Mouse (Mus musculus) liver, adult (tissue): Measurements from ENCODE around the gene 2610301B20Rik.

Experiments used
- GATA4 ChIP-seq: IDR thresholded peaks from 2 replicates; pipeline ENCODE4 v1.6.1; 2014; ENCODE audit warnings: mild to moderate bottlenecking, low read length; ENCODE audit not compliant: insufficient replicate concordance

The 2610301B20Rik gene

GRCm38 (mm10) chr4:10883740-10884408 is 9.6 kb downstream of the 2610301B20Rik start:
- no peak for TF ChIP-seq GATA4

DNA sequence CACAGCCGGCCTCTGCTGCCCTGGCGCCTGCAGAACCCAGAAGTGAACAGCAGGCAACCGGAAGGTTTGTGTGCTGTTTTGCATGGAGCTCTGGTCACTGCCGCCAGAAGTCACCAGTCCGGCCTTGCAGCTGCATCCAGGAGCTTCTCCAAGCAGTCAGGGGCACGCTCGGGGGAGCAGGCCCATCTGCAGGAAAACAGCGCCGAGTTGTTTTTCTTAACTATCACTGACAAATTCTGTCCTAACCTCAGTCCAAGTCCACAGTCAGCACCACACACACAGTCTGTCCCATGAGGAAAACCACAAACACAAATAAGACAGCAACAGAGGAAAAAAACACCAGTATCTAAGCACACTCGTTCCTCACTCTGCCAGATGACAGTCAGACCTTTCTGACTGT is 14.5 kb downstream of the 2610301B20Rik start:
- no peak for TF ChIP-seq GATA4

DNA sequence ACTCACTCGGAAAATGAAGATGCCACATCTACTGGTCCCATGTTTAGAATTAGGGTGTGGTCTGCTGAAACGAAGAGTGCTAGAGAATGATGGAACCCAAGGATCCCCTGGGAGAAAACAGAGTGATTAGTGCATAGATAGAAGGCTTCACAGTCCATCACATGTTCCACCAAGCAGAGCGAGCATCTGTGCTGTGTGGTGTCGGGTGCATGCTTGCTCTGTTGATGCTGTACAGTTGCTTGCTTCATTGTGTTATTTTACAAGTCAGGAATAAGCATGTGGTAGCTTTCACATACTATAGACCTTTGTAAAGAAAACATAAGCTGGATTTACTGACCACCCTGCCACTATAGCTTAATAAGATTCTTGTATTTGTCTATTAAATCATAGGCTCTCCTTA is 22.0 kb downstream of the 2610301B20Rik start:
- no peak for TF ChIP-seq GATA4

GRCm38 (mm10) chr4:10896859-10897258 is 22.6 kb downstream of the 2610301B20Rik start:
- no peak for TF ChIP-seq GATA4

- TF ChIP-seq GATA4 = no peak
Observed at GRCm38 (mm10) chr4:10905234-10905801, 31.0 kb downstream of the 2610301B20Rik start.

DNA sequence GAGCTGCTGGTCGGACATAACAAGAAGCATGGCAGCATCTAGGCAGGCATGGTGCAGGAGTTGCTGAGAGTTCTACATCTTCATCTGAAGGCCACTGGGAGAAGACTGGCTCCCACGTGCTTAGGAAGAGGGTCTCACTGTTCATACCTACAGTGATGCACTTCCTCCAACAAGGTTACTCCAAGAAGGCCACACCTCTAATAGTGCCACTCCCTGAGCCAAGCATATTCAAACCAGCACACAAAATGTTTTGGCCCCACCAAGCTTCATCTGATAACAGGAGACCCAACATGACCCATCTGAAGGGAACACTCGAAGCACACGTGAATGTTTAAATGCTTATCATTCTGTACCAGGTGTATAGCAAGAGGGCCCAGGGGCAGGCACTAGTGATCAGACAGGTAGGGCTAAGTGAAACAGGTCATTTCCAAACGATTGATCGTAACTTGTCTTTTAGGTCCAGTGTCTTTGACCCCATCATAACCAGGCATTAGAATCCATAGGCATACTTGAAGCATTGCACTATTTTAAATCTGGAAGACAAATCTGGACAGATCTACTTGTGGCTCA is 37.7 kb downstream of the 2610301B20Rik start:
- TF ChIP-seq GATA4 = no peak

DNA sequence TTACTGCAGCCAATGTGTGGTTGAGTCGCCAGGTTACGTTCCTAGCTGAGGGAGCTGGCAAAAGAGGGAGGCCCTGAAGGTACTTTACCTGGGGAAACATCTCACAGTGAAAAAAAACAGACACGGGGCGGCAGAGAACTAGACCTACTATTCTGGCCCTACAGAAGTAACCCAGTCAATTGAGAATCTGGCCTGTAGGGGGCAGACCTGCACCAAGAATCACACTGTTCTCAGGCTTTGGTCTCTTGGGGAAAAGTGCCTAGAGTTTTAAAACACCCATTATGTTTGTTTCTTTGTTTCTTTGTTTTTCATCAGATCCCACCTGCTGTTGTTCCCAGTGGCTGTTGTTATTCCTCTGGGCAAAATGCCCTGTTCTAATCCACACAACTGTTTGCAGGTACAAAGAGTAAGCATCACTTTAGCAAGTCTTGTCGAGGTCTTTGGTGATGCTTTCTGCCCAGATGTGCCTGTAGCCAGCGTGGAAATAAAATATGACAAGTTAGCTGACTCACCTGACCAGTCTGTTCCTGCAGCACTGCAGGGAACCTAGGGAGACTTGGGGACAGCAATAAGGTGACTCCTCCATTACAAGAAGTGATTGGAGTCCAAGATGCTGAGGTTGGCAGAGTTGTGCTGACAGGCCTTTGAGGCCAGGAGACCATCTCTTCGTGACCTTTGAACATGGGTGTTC is 38.5 kb downstream of the 2610301B20Rik start:
- no peak for TF ChIP-seq GATA4

DNA sequence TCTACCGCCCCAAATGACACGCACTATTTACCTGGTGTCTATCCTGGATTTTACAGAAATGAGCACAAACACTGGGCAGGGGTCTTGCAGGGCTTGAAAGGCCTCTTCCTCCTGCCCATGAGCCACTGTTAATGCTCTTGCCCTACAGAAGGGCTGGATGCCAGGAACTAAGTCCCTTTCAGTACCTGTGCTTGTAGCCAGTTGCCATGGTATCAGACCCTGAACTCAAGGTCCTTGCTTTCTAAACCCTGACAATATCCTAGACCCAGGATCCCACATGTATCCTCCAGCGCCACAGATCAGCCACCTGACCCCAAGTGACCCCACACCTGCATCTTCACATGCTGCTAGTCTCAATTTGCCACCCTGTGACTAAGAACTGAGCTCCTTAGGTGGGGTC is 39.1 kb downstream of the 2610301B20Rik start:
- TF ChIP-seq GATA4 = no peak

DNA sequence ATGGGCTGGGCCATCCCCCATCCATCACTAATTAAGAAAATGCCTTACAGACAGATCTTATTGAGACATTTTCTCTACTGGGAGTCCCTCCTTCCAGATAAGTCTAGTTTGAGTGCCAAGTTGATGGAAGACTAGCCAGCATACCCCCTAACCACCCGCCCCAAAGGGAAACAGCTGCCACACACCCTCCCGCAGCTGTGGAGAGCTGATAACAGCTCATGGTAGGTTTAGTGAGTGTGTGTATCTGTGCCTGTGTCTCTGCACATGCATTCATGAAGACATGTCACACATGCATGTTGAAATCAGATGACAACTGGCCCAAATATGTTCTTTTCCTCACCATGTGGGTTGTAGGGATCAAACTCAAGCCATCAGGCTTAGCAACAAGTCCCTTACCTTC is 40.5 kb downstream of the 2610301B20Rik start:
- TF ChIP-seq GATA4 = no peak

- no peak for TF ChIP-seq GATA4
Observed at GRCm38 (mm10) chr4:10915271-10915670, 41.0 kb downstream of the 2610301B20Rik start.

- no peak for TF ChIP-seq GATA4
Observed at GRCm38 (mm10) chr4:10918402-10918801, 44.1 kb downstream of the 2610301B20Rik start.

GRCm38 (mm10) chr4:10919097-10919496 is 44.8 kb downstream of the 2610301B20Rik start:
- peak; percentile 30; the same call in 1 of the 2 replicates for TF ChIP-seq GATA4

DNA sequence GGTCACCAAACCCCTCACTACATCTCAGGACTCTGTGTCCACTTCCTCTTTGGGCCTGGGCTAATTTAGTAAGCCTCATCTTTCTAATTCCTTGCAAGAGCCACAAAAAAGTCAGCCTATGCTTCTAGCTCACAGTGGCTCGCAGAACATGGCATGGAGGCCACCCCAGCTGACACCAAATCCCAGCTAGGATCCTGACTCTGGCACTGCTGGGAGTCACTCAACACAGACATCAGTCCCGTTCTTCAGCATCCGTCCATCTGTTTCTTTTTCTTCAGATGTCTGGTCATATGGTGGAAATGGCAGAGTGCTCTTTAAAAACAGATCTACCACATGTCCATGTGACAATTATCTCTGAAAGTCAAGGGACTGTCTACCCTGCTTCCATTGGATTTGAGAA is 45.2 kb downstream of the 2610301B20Rik start:
- no peak for TF ChIP-seq GATA4

- TF ChIP-seq GATA4 = no peak
Observed at GRCm38 (mm10) chr4:10919987-10920386, 45.7 kb downstream of the 2610301B20Rik start.

- TF ChIP-seq GATA4 = no peak
Observed at GRCm38 (mm10) chr4:10920622-10921021, 46.3 kb downstream of the 2610301B20Rik start.

GRCm38 (mm10) chr4:10923180-10923579 is 48.9 kb downstream of the 2610301B20Rik start:
- no peak for TF ChIP-seq GATA4
